Mouse (Mus musculus): ENCODE results near the gene Fdxr. TPM values are rescaled to one million over a fixed set of nuclear protein-coding genes. Genes with fewer than 3 reads are reported as not detected.

Gene Fdxr
- polyA plus RNA-seq, 1 experiment from 2014 or later: 18.6 TPM

- Histone ChIP-seq H3K4me3 (replicated peaks) (peak within 1 kb of the TSS; percentile 34), H3K4me1 (peaks cover 26% of the 10 kb centered on the region), H3K27me3 (replicated peaks) (peaks cover 75% of the 10 kb centered on the region), H3K9ac (replicated peaks) (peak within 1 kb of the TSS; percentile 34), H3K4me2 (peak within 1 kb of the TSS; percentile 64), H3K27ac (replicated peaks) (no peak within 1 kb of the TSS), H3K36me3 (peaks cover 21% of the 10 kb centered on the region), H3K9me3 (replicated peaks) (no peaks in the 10 kb centered on the region)
- WGBS: 8% methylated on average over 43 of the region's 50 CpGs
- no peak for ATAC-seq (ENCODE audit: low FRiP score)
These were observed 9.6 kb downstream of the Fdxr start, which contains the start of gene Grin2c for GRCm38 (mm10) chr11:115267061-115267883. TSS of gene Grin2c (minus strand) at chr11:115267243.

DNA sequence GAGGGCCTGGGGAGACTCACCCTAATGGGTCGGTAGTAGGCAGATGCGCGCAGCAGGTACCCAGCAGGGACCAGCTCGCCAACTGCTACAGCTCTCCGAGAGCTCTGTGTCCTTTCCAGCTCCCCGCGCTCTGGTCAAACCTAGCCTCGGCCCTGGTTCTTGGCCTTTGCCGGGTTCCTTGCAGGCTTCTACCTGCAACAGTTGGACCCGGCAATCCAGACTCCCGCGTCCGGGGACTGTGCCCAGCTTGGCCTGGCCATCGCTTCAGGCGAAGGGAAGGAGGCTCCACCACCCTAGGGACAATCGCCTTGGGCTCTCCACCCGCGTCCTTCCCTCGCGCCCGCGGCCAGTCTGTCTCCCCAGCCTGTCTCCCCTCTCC lies 10.5 kb downstream of the Fdxr start:
- peak overlapping the region; percentile 64 for H3K4me2 ChIP-seq
- H3K4me3 ChIP-seq (replicated peaks): peak overlapping the region; percentile 34
- no peak overlapping the region for H3K27ac ChIP-seq (replicated peaks)
- peaks cover 26% of the 10 kb centered on the region for H3K4me1 ChIP-seq
- no peak for ATAC-seq (ENCODE audit: low FRiP score)
- WGBS: 2% methylated on average over 22 of the region's 22 CpGs
- peaks cover 84% of the 10 kb centered on the region for H3K27me3 ChIP-seq (replicated peaks)
- H3K9ac ChIP-seq (replicated peaks): no peak overlapping the region
- H3K9me3 ChIP-seq (replicated peaks): no peaks in the 10 kb centered on the region
- peaks cover 17% of the 10 kb centered on the region for H3K36me3 ChIP-seq

GRCm38 (mm10) chr11:115265771-115266399 lies 11.0 kb downstream of the Fdxr start:
- 4% methylated on average over 20 of the region's 20 CpGs for WGBS
- Histone ChIP-seq H3K27me3 (replicated peaks) (peaks cover 89% of the 10 kb centered on the region), H3K27ac (replicated peaks) (no peak overlapping the region), H3K4me2 (peak overlapping the region; percentile 53; the same call in 1 of the 2 replicates), H3K36me3 (peaks cover 17% of the 10 kb centered on the region), H3K4me1 (peaks cover 26% of the 10 kb centered on the region), H3K9me3 (replicated peaks) (no peaks in the 10 kb centered on the region), H3K4me3 (replicated peaks) (peak overlapping the region; percentile 34; the same call in 1 of the 2 replicates), H3K9ac (replicated peaks) (no peak overlapping the region)
- ATAC-seq (ENCODE audit: low FRiP score): no peak

DNA sequence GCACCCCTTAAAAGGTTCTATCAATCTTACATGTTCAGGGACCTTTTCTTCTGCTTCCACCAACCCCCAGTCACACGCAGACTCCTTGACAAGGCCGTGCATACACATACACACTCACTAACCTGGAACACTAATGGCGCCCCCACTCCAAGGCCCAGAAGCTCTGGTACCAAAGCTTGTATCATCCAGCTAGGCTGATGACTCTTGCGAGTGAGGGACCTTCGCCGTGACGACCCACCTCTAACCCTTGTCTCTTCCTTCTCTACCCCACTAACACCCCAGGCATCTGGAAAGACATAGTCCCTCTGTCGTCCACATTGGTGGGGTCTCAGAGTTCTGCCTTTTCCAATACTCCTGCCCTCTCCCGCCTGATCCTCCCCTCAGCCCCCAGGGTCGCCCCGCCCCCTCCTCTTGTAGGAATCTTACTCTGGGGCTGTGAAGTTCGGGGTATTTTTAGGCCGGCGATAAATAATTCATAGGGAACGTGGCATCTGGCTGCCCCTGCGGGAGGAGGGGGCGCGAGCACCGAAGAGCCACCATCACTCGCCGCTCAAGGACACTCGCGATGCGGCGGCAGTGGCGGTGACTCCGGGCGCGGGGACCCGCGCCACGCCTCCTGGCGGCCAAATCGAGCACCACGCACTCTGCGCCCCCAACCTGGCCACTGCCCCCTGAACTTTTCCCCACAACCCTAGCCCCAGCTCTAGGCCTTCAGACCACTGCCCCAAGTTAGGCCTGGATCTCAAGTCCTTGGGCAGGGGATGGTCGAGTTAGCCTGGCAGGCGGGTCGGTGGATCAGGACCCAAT lies 11.8 kb downstream of the Fdxr start:
- Histone ChIP-seq H3K27me3 (replicated peaks) (peaks cover 97% of the 10 kb centered on the region), H3K36me3 (peaks cover 17% of the 10 kb centered on the region), H3K4me1 (peaks cover 26% of the 10 kb centered on the region), H3K27ac (replicated peaks) (no peak overlapping the region), H3K9ac (replicated peaks) (no peak overlapping the region), H3K4me3 (replicated peaks) (peak overlapping the region; percentile 27), H3K9me3 (replicated peaks) (no peaks in the 10 kb centered on the region), H3K4me2 (peak overlapping the region; percentile 53)
- 6% methylated on average over 39 of the region's 39 CpGs for WGBS
- 0 out of 2 replicates have a peak, but pooled peaks have one; percentile 32 for ATAC-seq (ENCODE audit: low FRiP score)

GRCm38 (mm10) chr11:115264136-115264861 lies 12.6 kb downstream of the Fdxr start:
- H3K27ac ChIP-seq (replicated peaks): no peak overlapping the region
- ATAC-seq (ENCODE audit: low FRiP score): no peak
- H3K9me3 ChIP-seq (replicated peaks): no peaks in the 10 kb centered on the region
- peaks cover 15% of the 10 kb centered on the region for H3K36me3 ChIP-seq
- H3K4me1 ChIP-seq: peaks cover 26% of the 10 kb centered on the region
- H3K9ac ChIP-seq (replicated peaks): no peak overlapping the region
- peaks cover 100% of the 10 kb centered on the region for H3K27me3 ChIP-seq (replicated peaks)
- H3K4me3 ChIP-seq (replicated peaks): no peak overlapping the region
- 70% methylated on average over 7 of the region's 7 CpGs for WGBS
- no peak overlapping the region for H3K4me2 ChIP-seq

DNA sequence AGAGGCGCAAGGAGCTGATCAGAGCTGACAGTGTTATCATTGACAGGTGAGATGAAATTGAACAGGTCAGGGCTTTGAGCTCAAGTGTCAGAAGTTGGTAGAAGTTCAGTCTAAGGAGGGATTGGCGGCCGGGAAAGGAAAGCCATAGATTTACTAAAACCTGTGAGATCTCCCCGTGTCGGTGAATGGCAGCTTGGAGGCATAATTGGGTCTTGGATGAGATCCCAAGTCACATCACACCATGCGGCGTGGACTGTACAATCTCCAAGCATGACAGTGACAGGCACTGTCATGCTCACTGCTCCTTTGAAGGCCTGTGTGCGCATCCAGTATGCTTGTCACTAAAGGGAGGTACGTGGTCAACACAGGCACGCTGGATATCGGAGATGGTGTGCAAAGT lies 13.9 kb downstream of the Fdxr start:
- 86% methylated on average over 11 of the region's 11 CpGs for WGBS
- no peak for ATAC-seq (ENCODE audit: low FRiP score)

DNA sequence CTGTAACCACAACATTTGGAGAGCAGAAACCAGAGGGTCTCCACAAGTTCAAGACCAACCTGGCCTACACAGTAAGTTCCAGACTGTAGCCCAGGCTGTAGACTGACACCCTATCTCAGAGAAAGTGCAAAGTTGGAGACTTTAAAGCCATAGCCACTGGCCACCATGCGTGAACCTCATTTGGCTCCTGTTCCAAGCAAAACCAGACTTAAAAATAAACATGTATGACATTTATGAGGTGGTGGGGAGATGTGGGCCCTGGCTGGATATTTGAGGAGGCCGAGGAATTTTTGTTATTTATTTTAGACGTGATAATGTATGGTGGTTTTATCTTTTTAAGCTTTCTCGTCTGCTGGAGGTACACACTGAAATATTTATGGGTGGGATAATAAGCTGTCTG lies 17.7 kb downstream of the Fdxr start:
- H3K4me2 ChIP-seq: no peak overlapping the region
- 77% methylated on average over 4 of the region's 4 CpGs for WGBS
- no peak overlapping the region for H3K27ac ChIP-seq (replicated peaks)
- no peaks in the 10 kb centered on the region for H3K9me3 ChIP-seq (replicated peaks)
- peaks cover 6% of the 10 kb centered on the region for H3K4me1 ChIP-seq
- H3K36me3 ChIP-seq: no peaks in the 10 kb centered on the region
- no peak for ATAC-seq (ENCODE audit: low FRiP score)
- H3K4me3 ChIP-seq (replicated peaks): no peak overlapping the region
- peaks cover 95% of the 10 kb centered on the region for H3K27me3 ChIP-seq (replicated peaks)
- H3K9ac ChIP-seq (replicated peaks): no peak overlapping the region

More for the DNA sequence above, 13.9 kb downstream of the Fdxr start:
- no peak overlapping the region for H3K27ac ChIP-seq (replicated peaks)
- H3K27me3 ChIP-seq (replicated peaks): peaks cover 100% of the 10 kb centered on the region
- no peak overlapping the region for H3K4me3 ChIP-seq (replicated peaks)
- H3K4me2 ChIP-seq: no peak overlapping the region
- peaks cover 1% of the 10 kb centered on the region; the same call in 1 of the 2 replicates for H3K36me3 ChIP-seq
- no peaks in the 10 kb centered on the region for H3K9me3 ChIP-seq (replicated peaks)
- no peak overlapping the region for H3K9ac ChIP-seq (replicated peaks)
- peaks cover 30% of the 10 kb centered on the region for H3K4me1 ChIP-seq

GRCm38 (mm10) chr11:115257775-115258510 lies 18.9 kb downstream of the Fdxr start:
- Histone ChIP-seq H3K4me3 (replicated peaks) (peak overlapping the region; percentile 28), H3K27me3 (replicated peaks) (peaks cover 87% of the 10 kb centered on the region), H3K27ac (replicated peaks) (no peak overlapping the region), H3K4me1 (peaks cover 6% of the 10 kb centered on the region), H3K9ac (replicated peaks) (no peak overlapping the region), H3K9me3 (replicated peaks) (no peaks in the 10 kb centered on the region), H3K4me2 (peak overlapping the region; percentile 46), H3K36me3 (no peaks in the 10 kb centered on the region)
- whole genome bisulfite sequencing: 14% methylated on average over 59 of the region's 59 CpGs
- no peak for ATAC-seq (ENCODE audit: low FRiP score)

GRCm38 (mm10) chr11:115251258-115251657 lies 25.6 kb downstream of the Fdxr start:
- Histone ChIP-seq H3K4me3 (replicated peaks) (no peak overlapping the region), H3K9me3 (replicated peaks) (no peaks in the 10 kb centered on the region), H3K4me1 (peaks cover 29% of the 10 kb centered on the region), H3K36me3 (no peaks in the 10 kb centered on the region), H3K4me2 (no peak overlapping the region), H3K27me3 (replicated peaks) (peaks cover 78% of the 10 kb centered on the region), H3K27ac (replicated peaks) (no peak overlapping the region), H3K9ac (replicated peaks) (no peak overlapping the region)
- no peak for ATAC-seq (ENCODE audit: low FRiP score)
- WGBS: 59% methylated on average over 3 of the region's 3 CpGs

DNA sequence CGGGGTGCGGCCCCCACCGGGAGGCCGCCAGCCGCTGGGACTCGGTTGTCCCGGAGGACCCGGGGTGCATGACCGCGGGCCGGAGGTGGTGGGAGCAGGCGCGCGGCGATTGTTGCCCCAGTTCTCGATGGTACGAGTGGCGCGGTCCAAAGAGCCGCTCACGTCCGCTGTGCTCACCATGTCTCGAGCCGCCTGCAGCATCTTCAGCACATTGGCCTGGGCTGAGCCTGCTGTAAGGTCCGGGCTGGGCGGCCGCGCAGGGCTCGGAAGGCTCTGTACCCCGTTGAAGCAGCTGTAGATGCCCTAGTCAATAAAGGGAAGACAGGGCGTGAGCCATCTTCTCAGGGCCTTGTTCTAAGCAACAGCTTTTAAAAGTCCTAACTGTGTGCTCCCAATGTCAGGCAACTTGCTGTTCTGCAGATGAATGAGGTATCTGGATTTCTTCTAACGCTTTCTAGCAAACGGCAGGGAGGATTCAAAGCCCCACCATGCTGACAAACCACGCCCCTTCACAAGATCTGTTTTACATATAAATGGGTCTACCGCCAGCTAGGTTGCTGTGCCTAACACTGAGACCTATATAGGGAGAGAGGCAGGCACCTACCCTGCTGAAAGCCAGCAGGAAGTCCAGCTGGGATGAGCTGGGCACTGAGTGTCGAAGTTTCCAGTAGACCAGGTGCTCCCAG lies 26.3 kb downstream of the Fdxr start:
- no peaks in the 10 kb centered on the region for H3K36me3 ChIP-seq
- H3K4me1 ChIP-seq: peaks cover 35% of the 10 kb centered on the region
- H3K27ac ChIP-seq (replicated peaks): no peak overlapping the region
- peak overlapping the region; percentile 95 for H3K4me2 ChIP-seq
- H3K9me3 ChIP-seq (replicated peaks): no peaks in the 10 kb centered on the region
- 1% methylated on average over 36 of the region's 36 CpGs for WGBS
- peak overlapping the region; percentile 48 for H3K4me3 ChIP-seq (replicated peaks)
- no peak for ATAC-seq (ENCODE audit: low FRiP score)
- H3K27me3 ChIP-seq (replicated peaks): peaks cover 77% of the 10 kb centered on the region
- H3K9ac ChIP-seq (replicated peaks): peak overlapping the region; percentile 49

Data from neural tube, embryonic 15.5 days (tissue).